Mouse (Mus musculus): Measurements from ENCODE around the gene Gm6268. TPM values are rescaled to one million over a fixed set of nuclear protein-coding genes. Genes with fewer than 3 reads are reported as not detected.

The Gm6268 gene
- not detected for polyA plus RNA-seq (2012; fragmentation: generic; extraction: Trizol)
- long read RNA-seq, experiment 1, result 0 reads
- long read RNA-seq, experiment 2, result 0 reads

DNA sequence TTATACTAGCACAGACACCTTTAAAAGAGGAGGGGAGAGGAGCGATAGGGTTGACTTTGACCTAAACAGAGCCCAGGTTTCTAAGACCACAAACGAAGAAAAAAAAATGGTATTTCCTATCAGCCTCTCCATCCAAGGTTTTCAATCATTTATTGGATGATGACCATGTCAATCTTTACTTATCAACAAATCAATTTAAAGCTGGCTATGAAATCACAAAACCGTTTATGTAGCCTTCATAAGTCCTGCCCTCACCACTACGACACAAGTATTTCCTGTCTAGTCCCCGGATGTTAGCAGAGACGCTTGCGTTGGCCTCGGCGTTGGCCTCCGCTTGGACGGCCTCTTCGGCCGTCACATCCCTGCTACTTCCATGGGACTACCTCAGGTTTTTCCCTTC lies at the start of gene Gm6268:
Gm6268 (plus strand) TSS at position 301 of the 400 bp plus-strand sequence.
- no peaks in the 10 kb centered on the region for H3K79me3 ChIP-seq (ENCODE audit: low read depth)
- no peaks in the 10 kb centered on the region for H3K79me2 ChIP-seq (ENCODE audit: control insufficient read depth, insufficient read depth)
- no peaks in the 10 kb centered on the region for H3K27me3 ChIP-seq (ENCODE audit: control insufficient read depth, insufficient read depth, insufficient read length)
- no peaks in the 10 kb centered on the region for H3K36me3 ChIP-seq (ENCODE audit: control insufficient read depth, insufficient read depth)
- H3ac ChIP-seq (ENCODE audit: control insufficient read depth, insufficient read length, low read depth), result no peak within 1 kb of the TSS
- H3K4me3 ChIP-seq (ENCODE audit: insufficient read depth, poor library complexity, severe bottlenecking), result no peak within 1 kb of the TSS
- TF ChIP-seq CTCF (IDR thresholded peaks at IDR 0.05; ENCODE audit: control insufficient read depth, insufficient read depth, insufficient read length), result no peak
- TF ChIP-seq MYOG (IDR thresholded peaks at IDR 0.05; ENCODE audit: control insufficient read depth, extremely low read depth, insufficient read length), result no peak

DNA sequence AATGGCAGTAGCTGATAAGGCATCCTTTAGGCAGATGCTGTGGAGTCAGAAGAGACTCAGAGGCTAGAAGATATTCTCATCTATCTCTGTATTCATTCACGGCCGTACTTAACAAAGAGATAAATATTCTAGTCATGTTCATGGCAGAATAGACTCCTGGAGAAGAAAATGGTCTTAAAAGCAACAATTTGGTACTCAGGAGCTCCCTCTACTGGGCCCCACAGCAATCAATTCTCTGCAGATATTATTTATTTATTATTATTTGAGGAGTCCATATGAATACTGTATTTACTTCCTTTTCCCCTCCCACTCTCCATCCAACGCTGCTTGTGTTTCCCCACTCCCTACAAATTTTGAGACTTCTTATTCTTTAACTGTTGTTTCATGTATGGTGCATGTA lies 48.6 kb upstream of the Gm6268 start:
- TF ChIP-seq MAX (IDR thresholded peaks at IDR 0.05) (no peak), CEBPB (IDR thresholded peaks at IDR 0.05; ENCODE audit: low read depth) (no peak), FOSL1 (IDR thresholded peaks at IDR 0.05; ENCODE audit: insufficient read depth, low read length, poor library complexity, severe bottlenecking) (no peak), USF1 (IDR thresholded peaks at IDR 0.05; ENCODE audit: low read depth) (no peak), MYOG (IDR thresholded peaks at IDR 0.05; ENCODE audit: control insufficient read depth, extremely low read depth, insufficient read length) (no peak), CTCF (IDR thresholded peaks at IDR 0.05; ENCODE audit: control insufficient read depth, insufficient read depth, insufficient read length) (no peak), MYOD1 (IDR thresholded peaks at IDR 0.05; ENCODE audit: control insufficient read depth, insufficient read length, low read depth) (no peak)
- H3ac ChIP-seq (ENCODE audit: control insufficient read depth, insufficient read length, low read depth), result no peak overlapping the region

DNA sequence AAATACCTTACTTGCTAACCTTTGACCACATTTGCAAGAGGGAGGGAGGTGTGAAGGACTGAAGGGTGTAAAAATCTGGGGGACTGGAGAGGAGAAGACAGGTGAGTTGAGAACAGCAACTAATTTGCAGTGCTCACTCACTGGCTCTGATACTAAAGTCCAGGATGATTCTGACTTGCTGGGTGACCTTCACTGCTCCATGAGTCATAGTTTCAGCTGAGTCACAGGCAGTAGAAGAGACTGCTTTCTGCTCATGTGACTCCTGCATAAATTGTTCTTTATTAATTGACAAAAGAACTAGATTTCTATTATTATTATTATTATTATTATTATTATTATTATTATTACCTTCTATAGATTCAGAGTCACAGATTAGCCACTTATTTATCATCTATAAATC lies 15.7 kb upstream of the Gm6268 start:
- peak; percentile 60 for TF ChIP-seq USF1 (IDR thresholded peaks at IDR 0.05; ENCODE audit: low read depth)
- TF ChIP-seq MYOD1 (IDR thresholded peaks at IDR 0.05; ENCODE audit: control insufficient read depth, insufficient read length, low read depth), result no peak
- no peak for TF ChIP-seq CEBPB (IDR thresholded peaks at IDR 0.05; ENCODE audit: low read depth)
- no peak overlapping the region for H3K4me3 ChIP-seq (ENCODE audit: insufficient read depth, poor library complexity, severe bottlenecking)
- no peaks in the 10 kb centered on the region for H3K36me3 ChIP-seq (ENCODE audit: control insufficient read depth, insufficient read depth)
- no peaks in the 10 kb centered on the region for H3K79me3 ChIP-seq (ENCODE audit: low read depth)
- no peak overlapping the region for H3ac ChIP-seq (ENCODE audit: control insufficient read depth, insufficient read length, low read depth)
- H3K79me2 ChIP-seq (ENCODE audit: control insufficient read depth, insufficient read depth), result no peaks in the 10 kb centered on the region
- no peaks in the 10 kb centered on the region for H3K27me3 ChIP-seq (ENCODE audit: control insufficient read depth, insufficient read depth, insufficient read length)

More for the DNA sequence above, 48.6 kb upstream of the Gm6268 start:
- Histone ChIP-seq H3K79me3 (ENCODE audit: low read depth) (no peaks in the 10 kb centered on the region), H3K27me3 (ENCODE audit: control insufficient read depth, insufficient read depth, insufficient read length) (no peaks in the 10 kb centered on the region), H3K4me3 (ENCODE audit: insufficient read depth, poor library complexity, severe bottlenecking) (no peak overlapping the region), H3K36me3 (ENCODE audit: control insufficient read depth, insufficient read depth) (no peaks in the 10 kb centered on the region), H3K79me2 (ENCODE audit: control insufficient read depth, insufficient read depth) (no peaks in the 10 kb centered on the region)

DNA sequence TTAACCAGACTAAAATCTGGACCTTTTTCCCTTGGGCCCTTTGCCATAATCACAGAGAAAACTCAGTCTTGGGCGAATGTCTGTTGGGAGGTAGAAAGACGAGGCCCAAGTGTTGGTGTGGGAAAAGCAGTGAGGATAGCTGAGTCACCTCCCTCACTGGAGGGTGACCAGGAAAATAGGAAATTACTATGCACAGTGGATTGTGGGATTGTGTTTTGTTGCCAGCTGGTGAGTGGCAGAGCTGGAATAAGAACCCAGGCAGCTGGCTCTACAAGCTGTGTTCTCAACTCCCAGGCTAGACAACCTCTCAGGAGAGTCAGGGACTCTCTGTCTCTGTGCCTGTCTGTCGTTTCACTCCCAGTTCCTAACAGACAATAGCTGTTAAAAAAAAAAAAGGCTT lies 11.1 kb upstream of the Gm6268 start:
- Histone ChIP-seq H3K4me3 (ENCODE audit: insufficient read depth, poor library complexity, severe bottlenecking) (no peak overlapping the region), H3K36me3 (ENCODE audit: control insufficient read depth, insufficient read depth) (no peaks in the 10 kb centered on the region), H3ac (ENCODE audit: control insufficient read depth, insufficient read length, low read depth) (no peak overlapping the region), H3K27me3 (ENCODE audit: control insufficient read depth, insufficient read depth, insufficient read length) (no peaks in the 10 kb centered on the region), H3K79me3 (ENCODE audit: low read depth) (no peaks in the 10 kb centered on the region), H3K79me2 (ENCODE audit: control insufficient read depth, insufficient read depth) (no peaks in the 10 kb centered on the region)
- TF ChIP-seq MYOG (IDR thresholded peaks at IDR 0.05; ENCODE audit: control insufficient read depth, extremely low read depth, insufficient read length), result no peak
- no peak for TF ChIP-seq USF1 (IDR thresholded peaks at IDR 0.05; ENCODE audit: low read depth)
- no peak for TF ChIP-seq FOSL1 (IDR thresholded peaks at IDR 0.05; ENCODE audit: insufficient read depth, low read length, poor library complexity, severe bottlenecking)
- no peak for TF ChIP-seq CTCF (IDR thresholded peaks at IDR 0.05; ENCODE audit: control insufficient read depth, insufficient read depth, insufficient read length)
- no peak for TF ChIP-seq CEBPB (IDR thresholded peaks at IDR 0.05; ENCODE audit: low read depth)

DNA sequence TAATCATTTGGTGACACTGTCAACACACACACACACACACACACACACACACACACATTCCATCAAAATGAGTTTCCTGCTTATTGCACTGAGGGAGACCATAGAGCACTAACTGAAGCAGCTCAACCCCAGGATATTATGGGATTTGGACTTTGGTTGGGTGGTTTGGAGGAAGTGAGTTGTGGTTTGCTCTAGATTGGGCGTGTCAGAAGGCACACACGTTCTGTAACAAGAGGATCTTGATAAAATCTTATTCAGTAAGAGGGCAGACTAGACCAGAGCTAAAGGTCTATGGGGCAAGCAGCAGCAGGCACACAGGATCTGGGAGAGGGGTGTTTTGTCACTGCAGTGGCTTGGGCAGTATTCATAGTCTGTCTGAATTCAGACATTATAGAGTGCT lies 10.6 kb upstream of the Gm6268 start:
- no peak overlapping the region for H3K4me3 ChIP-seq (ENCODE audit: insufficient read depth, poor library complexity, severe bottlenecking)
- no peak overlapping the region for H3ac ChIP-seq (ENCODE audit: control insufficient read depth, insufficient read length, low read depth)
- no peaks in the 10 kb centered on the region for H3K79me2 ChIP-seq (ENCODE audit: control insufficient read depth, insufficient read depth)
- H3K27me3 ChIP-seq (ENCODE audit: control insufficient read depth, insufficient read depth, insufficient read length), result no peaks in the 10 kb centered on the region
- TF ChIP-seq CEBPB (IDR thresholded peaks at IDR 0.05; ENCODE audit: low read depth) (no peak), USF1 (IDR thresholded peaks at IDR 0.05; ENCODE audit: low read depth) (no peak), CTCF (IDR thresholded peaks at IDR 0.05; ENCODE audit: control insufficient read depth, insufficient read depth, insufficient read length) (no peak), MYOD1 (IDR thresholded peaks at IDR 0.05; ENCODE audit: control insufficient read depth, insufficient read length, low read depth) (no peak)
- no peaks in the 10 kb centered on the region for H3K36me3 ChIP-seq (ENCODE audit: control insufficient read depth, insufficient read depth)
- no peaks in the 10 kb centered on the region for H3K79me3 ChIP-seq (ENCODE audit: low read depth)

DNA sequence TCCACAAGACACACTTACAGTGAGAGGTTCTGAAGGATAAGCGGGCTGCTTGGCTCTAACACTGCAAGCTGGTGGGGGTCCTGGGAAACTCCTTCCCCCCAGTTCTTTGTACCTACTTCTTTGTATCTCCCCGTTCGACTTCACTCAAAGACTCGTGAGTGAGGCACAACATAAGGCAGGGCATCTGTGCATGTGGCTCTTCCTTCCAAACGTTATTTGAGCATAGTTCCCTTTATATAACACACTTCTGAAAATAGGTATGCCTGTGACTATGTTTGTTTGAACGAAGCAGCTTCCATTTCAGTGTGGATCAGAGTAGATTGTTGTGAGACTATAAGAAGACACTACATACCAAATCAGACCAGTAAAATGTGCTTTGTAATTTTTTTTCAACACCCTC lies 8.4 kb upstream of the Gm6268 start:
- no peak for TF ChIP-seq CEBPB (IDR thresholded peaks at IDR 0.05; ENCODE audit: low read depth)
- TF ChIP-seq CTCF (IDR thresholded peaks at IDR 0.05; ENCODE audit: control insufficient read depth, insufficient read depth, insufficient read length), result no peak
- no peak for TF ChIP-seq MAX (IDR thresholded peaks at IDR 0.05)
- no peak for TF ChIP-seq MYOD1 (IDR thresholded peaks at IDR 0.05; ENCODE audit: control insufficient read depth, insufficient read length, low read depth)
- TF ChIP-seq USF1 (IDR thresholded peaks at IDR 0.05; ENCODE audit: low read depth), result no peak
- TF ChIP-seq MYOG (IDR thresholded peaks at IDR 0.05; ENCODE audit: control insufficient read depth, extremely low read depth, insufficient read length), result no peak
- no peak for TF ChIP-seq FOSL1 (IDR thresholded peaks at IDR 0.05; ENCODE audit: insufficient read depth, low read length, poor library complexity, severe bottlenecking)
- Histone ChIP-seq H3K79me3 (ENCODE audit: low read depth) (no peaks in the 10 kb centered on the region), H3K27me3 (ENCODE audit: control insufficient read depth, insufficient read depth, insufficient read length) (no peaks in the 10 kb centered on the region), H3K36me3 (ENCODE audit: control insufficient read depth, insufficient read depth) (no peaks in the 10 kb centered on the region), H3K79me2 (ENCODE audit: control insufficient read depth, insufficient read depth) (no peaks in the 10 kb centered on the region), H3K4me3 (ENCODE audit: insufficient read depth, poor library complexity, severe bottlenecking) (no peak overlapping the region), H3ac (ENCODE audit: control insufficient read depth, insufficient read length, low read depth) (no peak overlapping the region)
